Mouse (Mus musculus): ENCODE results near the gene Tnfrsf13b. TPM values are rescaled to one million over a fixed set of nuclear protein-coding genes. Genes with fewer than 3 reads are reported as not detected.

Gene Tnfrsf13b
- polyA plus RNA-seq, 1 experiment: 100 TPM

DNA sequence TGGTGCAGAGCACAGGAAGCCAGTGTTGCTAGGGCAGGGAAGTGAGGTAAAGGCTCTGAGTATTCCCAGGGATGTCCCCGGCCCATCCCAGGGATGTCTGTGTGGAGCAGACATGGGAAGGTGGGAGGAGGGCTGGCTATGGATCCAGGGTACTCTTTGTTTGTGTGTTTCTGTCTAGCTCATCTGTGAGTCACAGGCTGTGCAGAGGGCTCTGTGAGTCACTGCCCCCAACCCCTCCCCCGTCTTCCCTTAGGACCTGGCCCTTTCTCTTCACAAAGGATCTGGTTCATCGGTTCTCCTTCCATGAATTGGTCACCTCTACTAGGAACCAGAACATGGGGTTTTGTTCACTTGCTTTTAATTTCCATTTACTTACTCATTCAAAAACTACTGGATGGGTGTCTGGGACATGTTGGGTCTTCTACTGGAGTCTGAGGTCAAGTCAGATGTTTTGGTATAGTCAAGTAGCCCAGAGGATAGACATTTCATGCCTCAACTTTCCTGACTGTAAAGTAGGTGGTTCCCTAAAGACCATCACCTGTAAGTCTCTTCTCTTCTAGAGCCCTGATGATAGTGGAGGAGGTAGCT is 6.5 kb upstream of the Tnfrsf13b start:
- no peak for TF ChIP-seq GATA1 (IDR thresholded peaks at IDR 0.05; ENCODE audit: low read length)

DNA sequence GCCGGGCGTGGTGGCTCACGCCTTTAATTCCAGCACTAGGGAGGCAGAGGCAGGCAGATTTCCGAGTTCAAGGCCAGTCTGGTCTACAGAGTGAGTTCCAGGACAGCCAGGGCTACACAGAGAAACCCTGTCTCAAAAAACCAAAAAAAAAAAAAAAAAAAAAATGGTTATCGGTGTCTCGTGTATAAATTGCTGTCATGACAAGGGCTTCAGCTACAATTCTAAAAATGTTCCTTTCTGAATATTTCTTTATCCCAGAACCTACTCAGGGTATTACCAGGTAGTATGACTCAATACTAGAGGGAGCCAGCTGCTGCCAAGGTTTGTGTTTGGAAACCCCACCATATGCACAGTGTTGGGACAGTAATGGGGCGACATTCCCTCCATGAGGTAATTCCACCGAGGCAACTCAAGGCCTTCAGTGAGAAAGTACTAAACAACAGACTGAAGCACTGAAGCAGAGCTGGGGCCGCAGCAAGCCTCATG is 4.2 kb upstream of the Tnfrsf13b start:
- no peak for TF ChIP-seq GATA1 (IDR thresholded peaks at IDR 0.05; ENCODE audit: low read length)

DNA sequence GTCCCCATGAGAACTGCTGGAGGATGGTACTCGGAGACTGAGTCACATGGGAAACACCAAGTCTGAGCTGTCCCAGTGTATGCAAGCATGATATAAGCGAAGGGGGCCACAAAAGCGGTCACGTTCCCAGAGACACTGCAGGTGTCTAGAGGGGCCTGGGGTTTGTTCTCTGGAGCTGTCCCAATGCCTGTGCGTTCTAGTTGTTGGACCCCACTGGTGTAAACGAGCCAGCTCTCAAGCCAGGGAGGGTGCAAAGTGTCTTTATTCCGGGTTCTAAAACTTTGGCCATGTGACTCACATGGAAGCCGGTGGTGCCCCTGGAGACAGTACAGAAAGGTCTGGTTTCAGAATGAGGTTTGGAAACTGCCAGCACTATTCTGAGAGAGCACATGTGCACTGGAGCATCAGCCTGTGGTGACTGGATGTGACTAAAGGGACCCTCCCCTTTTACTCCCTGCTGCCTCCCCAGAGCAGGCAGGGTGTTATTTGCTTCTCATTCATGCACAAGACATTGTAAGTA is 3.7 kb upstream of the Tnfrsf13b start:
- no peak for TF ChIP-seq GATA1 (IDR thresholded peaks at IDR 0.05; ENCODE audit: low read length)

DNA sequence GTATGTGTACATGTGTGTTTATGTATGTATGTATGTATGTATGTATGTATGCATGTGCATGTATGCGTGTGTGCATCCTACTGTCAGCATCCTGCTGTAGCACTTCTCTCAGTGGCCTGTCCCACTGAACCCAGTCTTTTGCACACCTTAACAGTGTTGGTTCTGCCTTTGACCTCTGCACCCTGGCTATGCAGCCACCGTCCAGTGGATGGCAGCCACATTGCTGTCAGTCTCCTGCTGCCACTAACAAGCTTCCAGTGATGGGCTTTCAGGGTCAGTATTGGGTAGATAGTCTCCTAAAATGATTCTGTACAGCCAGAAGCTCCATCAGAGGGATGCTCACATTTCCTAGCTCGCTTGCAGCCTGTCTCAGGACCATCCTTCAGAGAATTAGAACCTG is 2.7 kb upstream of the Tnfrsf13b start:
- TF ChIP-seq GATA1 (IDR thresholded peaks at IDR 0.05; ENCODE audit: low read length): no peak

DNA sequence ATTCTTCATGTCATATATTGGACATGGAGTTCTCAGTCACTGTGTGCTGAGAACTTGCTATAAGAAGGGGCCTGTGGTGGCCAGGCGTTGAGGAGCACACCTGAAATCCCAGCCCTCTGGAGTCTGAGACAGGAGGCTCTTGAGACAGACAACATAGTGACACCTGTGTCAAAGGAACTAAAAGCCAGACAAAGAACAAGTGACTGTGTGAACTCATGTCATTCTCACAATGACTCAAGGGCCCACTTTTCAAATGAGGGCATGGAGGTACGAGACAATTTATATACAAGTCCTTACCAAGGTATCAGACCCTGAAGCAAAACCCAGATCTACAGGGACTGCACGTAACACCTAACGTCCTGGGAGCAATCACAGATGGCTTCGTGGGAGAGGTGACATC is 585 bp upstream of the Tnfrsf13b start:
- TF ChIP-seq GATA1 (IDR thresholded peaks at IDR 0.05; ENCODE audit: low read length): no peak

DNA sequence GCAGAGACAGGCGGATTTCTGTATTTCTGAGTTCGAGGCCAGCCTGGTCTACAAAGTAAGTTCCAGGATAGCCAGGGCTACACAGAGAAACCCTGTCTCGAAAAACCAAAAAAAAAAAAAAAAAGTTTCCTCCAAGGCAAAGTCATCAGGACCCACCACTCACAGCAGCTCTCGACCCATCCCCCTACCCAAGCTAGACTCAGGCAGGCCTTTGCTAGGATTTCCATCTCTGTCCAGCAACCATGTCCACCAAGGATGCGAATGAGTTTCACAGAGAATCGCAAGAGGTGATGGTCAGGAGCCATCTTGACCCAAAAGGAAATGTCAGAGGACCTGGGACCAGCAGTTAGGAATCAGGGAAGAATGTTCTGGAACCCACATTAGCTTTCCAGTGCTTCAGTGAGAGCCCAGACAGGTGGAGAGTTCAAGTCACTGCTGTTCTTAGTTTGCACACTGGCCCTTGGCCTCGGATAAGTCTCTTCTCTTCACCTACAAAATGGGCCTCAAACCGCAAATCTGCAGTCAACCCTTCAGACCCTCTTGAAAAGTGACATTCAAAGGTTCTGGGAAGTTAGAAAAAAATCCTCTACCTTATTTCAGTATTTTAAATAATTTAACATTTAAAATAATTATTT is 983 bp downstream of the Tnfrsf13b start:
- no peak for TF ChIP-seq GATA1 (IDR thresholded peaks at IDR 0.05; ENCODE audit: low read length)

DNA sequence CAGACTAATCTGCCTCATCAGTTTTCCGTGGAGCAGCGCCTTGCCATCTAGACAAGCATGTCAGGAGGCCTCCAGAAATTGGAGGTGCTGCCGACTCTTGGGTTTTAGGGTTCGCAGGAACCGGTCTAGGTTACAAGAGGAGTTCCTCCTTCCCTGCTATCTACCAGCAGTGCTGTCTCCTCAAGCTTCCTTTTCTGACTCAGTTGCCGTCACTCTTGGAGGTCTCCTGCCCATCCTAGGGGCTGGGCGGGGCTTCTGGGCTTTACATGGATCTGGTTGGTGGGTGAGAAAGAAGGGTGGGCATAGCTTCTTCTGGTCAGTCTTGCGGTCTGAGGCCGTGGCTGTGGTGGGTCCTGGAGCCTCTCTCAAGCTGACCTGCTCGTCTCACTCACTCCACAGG is 2.8 kb downstream of the Tnfrsf13b start:
- TF ChIP-seq GATA1 (IDR thresholded peaks at IDR 0.05; ENCODE audit: low read length): no peak

DNA sequence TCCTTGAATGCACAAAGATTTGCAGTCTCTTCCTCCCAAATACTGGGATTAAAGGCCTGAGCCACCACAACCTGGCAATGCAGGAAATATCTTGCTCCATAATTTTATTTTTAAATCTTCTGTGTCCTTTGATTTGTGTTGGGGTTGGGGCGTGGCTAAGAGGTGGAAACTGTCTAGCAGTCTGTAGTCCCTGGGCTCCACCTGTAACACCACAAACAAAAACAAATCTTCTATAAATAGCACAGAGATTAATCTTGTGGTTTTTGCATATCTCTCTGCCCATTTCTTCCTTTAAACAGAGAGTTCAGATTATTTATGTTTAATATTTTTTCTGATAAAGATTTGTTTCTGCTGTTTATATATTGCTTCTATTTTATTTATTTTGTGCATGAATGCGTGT is 6.4 kb downstream of the Tnfrsf13b start:
- TF ChIP-seq GATA1 (IDR thresholded peaks at IDR 0.05; ENCODE audit: low read length): no peak

DNA sequence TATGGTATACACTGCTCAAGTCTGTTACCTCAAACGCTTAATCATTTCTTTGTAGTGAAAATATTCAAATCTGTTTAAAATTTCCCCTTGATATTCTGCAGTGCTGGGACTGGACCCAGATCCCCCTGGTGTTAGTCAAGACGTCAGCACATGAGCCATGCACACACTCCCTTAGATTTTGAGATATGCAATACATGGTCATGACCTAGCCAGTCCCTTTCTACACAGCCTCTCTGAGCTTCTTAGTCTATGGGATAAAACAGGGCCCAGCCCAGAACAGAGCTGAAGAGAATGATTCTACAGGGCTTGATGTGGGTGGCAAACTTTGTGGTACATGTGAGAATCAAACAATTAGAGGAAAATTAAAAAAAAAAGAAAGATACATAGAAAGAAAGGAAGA is 15.1 kb downstream of the Tnfrsf13b start:
- no peak for TF ChIP-seq GATA1 (IDR thresholded peaks at IDR 0.05; ENCODE audit: low read length)

DNA sequence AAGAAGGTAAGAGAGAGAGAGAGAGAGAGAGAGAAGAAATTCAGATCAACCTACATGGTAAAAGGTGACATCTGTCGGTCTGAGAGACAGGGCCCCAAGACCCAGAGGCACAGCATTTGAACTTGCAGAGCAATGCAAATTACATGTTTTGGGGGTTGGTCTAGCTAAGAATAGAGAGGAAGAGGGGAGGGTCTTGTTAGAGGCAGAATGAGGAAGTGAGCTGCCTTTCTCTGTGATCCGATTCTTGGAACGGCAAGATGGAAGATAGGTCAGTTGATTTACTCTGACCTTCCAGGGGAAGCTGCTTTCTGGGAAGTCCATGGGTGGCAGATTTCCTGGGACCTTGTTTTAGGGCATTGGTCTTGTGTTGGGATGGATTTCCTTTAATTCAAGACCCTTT is 15.7 kb downstream of the Tnfrsf13b start:
- no peak for TF ChIP-seq GATA1 (IDR thresholded peaks at IDR 0.05; ENCODE audit: low read length)

DNA sequence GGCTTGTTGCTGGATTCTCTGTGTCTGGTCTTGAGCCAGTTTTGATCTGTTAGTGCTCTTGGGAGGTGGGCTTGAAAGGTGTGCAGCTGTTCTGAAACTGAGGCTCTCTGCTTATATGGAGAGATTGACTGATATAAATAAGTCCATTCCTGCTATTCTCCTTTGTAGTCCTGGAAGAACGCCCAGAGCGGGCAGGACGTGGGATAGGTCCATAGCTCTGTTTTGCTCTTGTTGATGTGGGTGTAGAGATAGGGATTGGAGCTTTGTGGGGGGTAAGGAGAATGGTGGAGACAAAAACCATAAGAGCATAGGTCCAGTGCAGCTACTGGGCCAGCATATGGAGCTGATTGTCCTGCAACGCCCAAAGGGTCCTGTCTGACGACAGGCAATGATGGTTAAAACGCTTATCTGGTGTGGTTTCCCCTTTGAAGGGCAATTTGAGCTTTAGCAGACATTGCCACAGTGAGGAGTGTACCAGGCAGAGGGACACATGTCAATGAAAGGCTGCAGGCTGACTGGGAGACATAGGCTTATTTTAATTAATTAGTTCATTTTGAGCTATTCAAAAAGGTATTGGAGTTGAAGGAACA is 16.5 kb downstream of the Tnfrsf13b start:
- TF ChIP-seq GATA1 (IDR thresholded peaks at IDR 0.05; ENCODE audit: low read length): no peak

DNA sequence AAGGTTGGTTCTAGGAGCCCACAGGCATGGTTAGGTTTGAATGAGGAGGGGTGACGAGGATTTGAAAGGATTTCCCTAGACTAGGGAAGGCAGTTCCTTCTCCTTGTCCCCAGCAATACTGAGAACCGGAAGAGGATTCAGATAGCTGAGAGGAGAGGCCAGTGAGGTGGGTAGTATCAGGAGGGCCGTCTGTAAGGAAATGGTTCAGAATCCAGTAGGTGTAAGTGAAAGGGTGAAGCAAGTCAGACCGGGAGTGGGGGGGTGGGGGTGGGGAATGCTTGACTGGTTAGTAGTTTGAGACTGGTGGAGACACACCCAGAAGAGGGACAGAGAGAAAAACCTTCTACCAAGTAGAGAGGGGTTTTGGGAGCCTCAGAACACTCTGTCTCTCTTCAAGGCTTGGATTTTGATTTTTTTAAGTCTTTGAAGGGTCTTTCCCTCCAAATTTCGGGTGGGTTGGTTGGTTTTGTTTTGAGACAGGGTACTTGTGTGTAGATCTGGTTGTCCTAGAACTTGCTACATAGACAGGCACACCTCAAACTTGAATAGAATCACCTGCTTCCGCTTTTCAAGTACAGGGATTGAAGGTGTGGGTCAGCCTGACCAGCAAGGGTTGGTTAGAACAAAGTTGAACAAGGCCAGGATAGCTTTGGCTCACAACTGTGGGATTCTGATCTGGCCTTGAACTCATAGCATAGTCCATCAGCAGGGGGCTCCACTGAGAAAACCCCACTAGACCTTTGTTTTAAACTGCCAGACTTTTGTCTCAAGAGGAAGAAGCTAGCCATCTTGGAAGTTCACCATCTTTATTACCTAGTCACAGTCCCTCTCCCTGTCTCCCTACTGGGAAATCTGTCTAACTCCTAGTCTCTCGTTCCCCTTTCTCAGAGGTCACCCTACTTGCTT is 17.3 kb downstream of the Tnfrsf13b start:
- no peak for TF ChIP-seq GATA1 (IDR thresholded peaks at IDR 0.05; ENCODE audit: low read length)

DNA sequence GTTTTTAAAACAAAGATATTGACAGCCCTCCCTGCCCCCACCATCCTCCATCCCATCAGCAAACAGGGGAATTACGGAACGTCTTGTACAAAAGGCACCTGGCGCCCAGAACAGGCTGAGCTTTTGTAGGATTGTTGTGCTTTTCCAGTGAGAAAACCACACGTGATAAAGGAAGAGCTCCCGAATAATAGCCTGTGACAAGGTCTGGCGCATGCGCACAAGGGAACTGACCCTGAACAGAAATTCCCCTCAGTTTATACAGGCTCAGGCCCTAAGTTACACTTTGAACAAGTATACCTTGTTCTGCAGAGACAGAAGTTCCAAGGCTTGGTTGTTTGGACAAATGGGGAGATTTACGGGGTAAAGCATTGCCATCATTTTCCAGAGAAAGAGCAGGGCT is 19.0 kb downstream of the Tnfrsf13b start:
- no peak for TF ChIP-seq GATA1 (IDR thresholded peaks at IDR 0.05; ENCODE audit: low read length)

DNA sequence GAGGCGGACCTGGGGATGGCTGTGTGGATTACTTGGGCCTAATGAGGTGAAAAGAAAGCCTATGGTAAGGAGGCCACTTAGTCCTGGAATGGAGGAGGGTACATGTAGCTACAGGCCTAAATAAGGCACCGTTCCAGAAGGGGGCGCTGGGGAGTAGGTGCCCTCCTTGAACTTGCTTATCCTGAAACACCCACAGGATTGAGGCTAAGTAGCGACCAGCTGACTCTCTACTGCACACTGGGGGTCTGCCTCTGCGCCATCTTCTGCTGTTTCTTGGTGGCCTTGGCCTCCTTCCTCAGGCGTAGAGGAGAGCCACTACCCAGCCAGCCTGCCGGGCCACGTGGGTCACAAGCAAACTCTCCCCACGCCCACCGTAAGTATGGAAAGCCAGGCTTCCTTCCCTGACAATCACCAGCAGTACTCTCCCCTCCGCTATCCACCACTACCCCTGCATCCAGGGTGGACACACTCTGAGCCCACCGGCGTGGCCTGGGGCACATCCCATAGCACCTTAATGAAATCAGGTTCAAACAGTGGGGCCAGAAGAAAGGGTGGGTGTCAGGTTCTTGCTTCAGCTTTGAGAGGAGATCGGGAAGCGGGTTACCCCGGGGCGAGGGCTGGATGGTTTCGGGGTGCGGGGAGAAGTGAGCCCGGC is 20.2 kb downstream of the Tnfrsf13b start:
- TF ChIP-seq GATA1 (IDR thresholded peaks at IDR 0.05; ENCODE audit: low read length): no peak

DNA sequence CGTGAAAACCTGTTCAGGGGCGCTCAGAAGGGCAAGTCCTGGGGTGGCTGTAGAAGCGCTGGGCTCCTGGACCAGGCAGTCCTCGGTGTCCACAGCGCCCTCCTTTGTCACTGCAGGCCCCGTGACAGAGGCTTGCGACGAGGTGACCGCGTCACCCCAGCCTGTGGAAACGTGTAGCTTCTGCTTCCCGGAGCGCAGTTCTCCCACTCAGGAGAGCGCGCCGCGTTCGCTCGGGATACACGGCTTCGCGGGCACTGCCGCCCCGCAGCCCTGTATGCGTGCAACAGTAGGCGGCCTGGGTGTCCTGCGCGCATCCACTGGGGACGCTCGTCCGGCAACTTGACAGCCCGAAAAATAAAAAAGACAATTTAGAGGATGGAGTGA is 20.7 kb downstream of the Tnfrsf13b start:
- no peak for TF ChIP-seq GATA1 (IDR thresholded peaks at IDR 0.05; ENCODE audit: low read length)
